17 mouse cellular contexts compared by ENCODE assay signal in genomic region chr16:65657829-65658228, GRCm38 (mm10).
"Had no signal": no experiment of that assay in that cellular context is flagged by ENCODE, and none has a peak within 500 bp of the region (broad histone marks: within the 10 kb centered on the region; RNA-seq: fewer than 3 reads in every experiment).

No protein-coding gene starts in this region.

- H3K4me3 ChIP-seq: left cerebral cortex, adult 2 months; liver, embryonic 13.5 days; myocyte; neural tube, embryonic 13.5 days; stomach, embryonic 15.5 days had no signal

- DNase-seq: kidney, adult 2 months; kidney, postnatal 36 days; layer of hippocampus, postnatal 36 days; liver, embryonic 13.5 days; lung, adult 2 months; lung, postnatal 14 days; lung, postnatal 4 days; retina, postnatal 1 day; right cerebral cortex, postnatal 25 days; spleen, adult 18-20 months; thymus, postnatal 25 days had no signal

- H3K36me3 ChIP-seq: liver, embryonic 13.5 days; neural tube, embryonic 13.5 days; stomach, embryonic 15.5 days had no signal

- H3K27me3 ChIP-seq: liver, embryonic 13.5 days; neural tube, embryonic 13.5 days; stomach, embryonic 15.5 days had no signal

- H3K4me1 ChIP-seq: liver, embryonic 13.5 days; neural tube, embryonic 13.5 days; stomach, embryonic 15.5 days had no signal

- H3K9me3 ChIP-seq: liver, embryonic 13.5 days; neural tube, embryonic 13.5 days; stomach, embryonic 15.5 days had no signal

- H3K27ac ChIP-seq: kidney, postnatal 0 days; left cerebral cortex, adult 2 months; liver, embryonic 13.5 days; neural tube, embryonic 13.5 days; stomach, embryonic 15.5 days had no signal

- ATAC-seq: intestine, postnatal 0 days had no signal

- H3K4me2 ChIP-seq: liver, embryonic 13.5 days; neural tube, embryonic 13.5 days; stomach, embryonic 15.5 days had no signal

- H3K9ac ChIP-seq: liver, embryonic 13.5 days; neural tube, embryonic 13.5 days; stomach, embryonic 15.5 days had no signal
